Mouse (Mus musculus) adrenal gland, postnatal 25 days (tissue): ENCODE measurements around the gene Nlk. TPM values are rescaled to one million over a fixed set of nuclear protein-coding genes. Genes with fewer than 3 reads are reported as not detected.
A peak's percentile ranks its signal among the peaks of the same experiment; 100 is the strongest.

Experiments
- DNase-seq: peaks from one replicate; pipeline ENCODE4 v3.0.0; 2021; ENCODE audit warnings: mixed read lengths
- long read RNA-seq: library from polyadenylated mRNA; stranded (forward); transcript quantifications from one replicate; pipeline ENCODE4 v2.0.0, GENCODE M21; 2021
- total RNA-seq: library from RNA; stranded (reverse); gene quantifications from 2 replicates; pipeline ENCODE4 v1.2.3, GENCODE M21; 2021

The Nlk gene
- 66.5 and 93.9 TPM in 2 replicates for total RNA-seq
- long read RNA-seq, full-length matches to known transcripts, result 13 of 20 reads
- long read RNA-seq, partial matches to known transcripts, result 4 of 20 reads
- long read RNA-seq, other reads (novel, unspliced or antisense), result 3 of 20 reads

DNA sequence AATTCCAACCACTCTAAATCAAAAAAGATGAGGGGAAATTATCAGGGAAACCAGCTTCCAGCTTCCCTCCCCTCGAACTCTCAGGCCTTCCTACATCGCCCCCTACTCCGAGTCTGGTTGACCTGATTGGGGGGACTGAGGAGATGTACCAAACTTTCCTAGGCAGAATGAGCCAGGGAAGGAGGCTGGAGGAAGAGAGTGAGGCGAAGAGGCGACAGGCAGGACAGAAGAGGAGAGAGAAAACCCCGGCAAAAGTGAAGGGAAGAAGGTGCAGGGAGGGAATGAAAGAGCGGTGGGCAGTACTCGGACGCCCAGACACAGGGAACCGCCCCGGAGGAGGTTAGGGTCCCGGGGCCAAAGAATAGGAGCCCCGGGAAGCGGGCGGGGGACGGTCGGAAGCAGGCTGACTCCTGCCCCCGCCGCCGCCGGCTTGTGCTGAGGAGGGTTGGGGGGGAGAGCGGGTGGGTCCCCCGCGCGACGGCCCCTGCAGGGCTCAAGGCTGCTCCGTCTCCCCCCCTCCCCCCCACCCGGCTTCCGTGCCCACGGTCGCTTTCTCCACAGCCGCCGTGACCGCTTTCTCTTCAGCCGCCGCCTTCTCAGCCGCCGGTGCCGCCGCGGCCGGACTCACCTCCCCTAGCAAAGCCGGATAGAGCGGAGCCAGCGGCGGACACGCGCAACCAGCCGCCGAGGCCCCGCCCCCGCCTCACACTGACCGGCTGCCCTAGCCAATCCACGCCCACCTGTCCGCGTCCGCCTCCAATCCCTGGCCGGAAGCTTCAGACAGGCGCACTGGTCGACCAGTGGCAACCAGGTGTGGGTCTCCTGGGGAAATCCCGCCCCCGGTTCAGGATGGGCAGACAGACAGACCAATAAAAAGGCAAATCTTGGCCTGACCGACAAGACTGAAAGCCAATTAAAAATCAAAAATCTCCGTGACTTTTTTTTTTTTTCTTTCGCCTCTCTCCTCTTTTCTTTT lies at the start of gene Nlk:
Nlk (minus strand) TSS at position 597 of the 976 bp plus-strand sequence.
- peak; percentile 99 for DNase-seq

DNA sequence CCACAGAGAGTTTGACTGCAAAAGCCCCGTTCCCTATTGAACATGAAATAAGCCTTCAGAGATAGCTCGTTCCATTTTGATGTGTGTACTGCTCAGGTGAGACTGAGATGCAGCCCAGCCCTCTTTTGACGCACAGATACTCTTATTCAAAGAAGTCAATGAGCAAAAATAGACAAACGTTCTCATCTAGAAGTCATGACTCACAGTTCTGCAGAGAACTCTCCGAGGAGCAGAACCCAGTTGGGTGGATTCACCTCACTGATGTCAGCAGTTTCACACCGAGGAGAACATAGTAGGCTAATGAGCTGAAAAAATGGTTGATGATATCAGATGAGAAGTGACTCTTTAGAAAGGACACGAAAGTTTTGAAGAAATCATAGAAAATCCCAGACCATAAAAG lies 49.1 kb upstream of the Nlk start:
- no peak for DNase-seq

- DNase-seq, result peak; percentile 31
These were observed 48.3 kb upstream of the Nlk start for GRCm38 (mm10) chr11:78745475-78745874.

GRCm38 (mm10) chr11:78742461-78742860 lies 45.3 kb upstream of the Nlk start:
- no peak for DNase-seq

DNA sequence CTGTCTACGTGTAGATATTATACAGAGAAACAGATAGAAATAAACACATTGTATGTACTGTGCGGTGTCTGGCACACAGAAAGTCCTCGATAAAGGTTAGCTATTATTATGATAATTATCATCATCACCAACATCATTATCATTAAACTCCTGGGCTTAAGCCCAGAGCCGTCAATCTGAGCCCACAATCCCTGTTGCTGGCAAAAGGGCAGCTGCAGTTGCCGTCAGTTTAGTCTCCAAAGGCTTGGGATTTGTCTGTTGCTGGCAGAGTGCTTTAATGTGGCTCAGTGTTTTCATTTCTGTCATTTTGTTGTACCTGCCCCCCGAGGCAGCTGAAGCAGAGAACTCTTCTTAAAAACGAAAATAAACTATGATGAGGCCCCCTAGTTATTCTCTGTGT lies 44.8 kb upstream of the Nlk start:
- DNase-seq, result no peak

DNA sequence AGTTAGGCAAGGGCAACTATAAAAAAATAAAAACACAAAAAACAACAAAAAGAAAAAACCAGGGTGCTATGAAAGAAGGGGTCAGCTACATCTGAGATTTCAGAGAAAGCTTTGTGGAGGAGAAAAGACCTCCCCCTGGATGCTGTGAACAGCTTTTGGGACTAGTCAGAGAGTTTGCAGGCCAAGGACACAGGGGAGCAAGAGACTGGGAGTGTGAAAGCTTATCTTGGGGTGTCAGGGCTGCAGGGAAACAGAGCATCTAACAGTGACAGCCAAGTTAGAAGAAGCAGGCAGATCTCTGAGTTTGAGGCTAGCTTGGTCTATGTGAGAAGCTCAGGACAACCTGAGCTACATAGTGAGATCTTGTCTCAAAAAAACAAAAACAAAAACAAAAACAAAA lies 42.2 kb upstream of the Nlk start:
- DNase-seq, result no peak

DNA sequence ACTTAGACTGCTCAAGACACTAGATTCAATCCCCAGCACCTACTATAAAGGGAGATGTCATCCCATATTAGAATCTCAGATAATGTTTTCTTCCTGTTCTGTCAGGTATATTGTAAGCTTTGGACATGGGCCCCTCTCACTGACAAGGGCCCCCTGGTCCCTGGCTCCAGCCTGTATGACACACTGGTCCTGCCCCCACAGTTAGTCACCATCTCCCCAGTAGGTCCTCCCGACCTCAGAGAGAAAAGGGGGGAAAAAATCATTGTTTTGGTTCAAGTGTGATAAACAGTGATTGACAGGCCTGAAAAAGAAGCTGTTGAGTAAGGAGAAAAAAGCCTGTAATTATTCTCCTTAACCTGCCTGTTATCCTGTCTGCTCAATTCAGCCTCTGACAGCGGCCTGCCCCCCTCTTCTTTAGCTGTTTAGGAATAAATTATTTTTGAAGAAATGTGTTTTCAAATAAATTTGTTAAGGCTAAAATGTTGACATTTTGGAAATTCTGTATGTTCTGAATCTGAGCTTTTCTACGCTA lies 39.8 kb upstream of the Nlk start:
- no peak for DNase-seq

DNA sequence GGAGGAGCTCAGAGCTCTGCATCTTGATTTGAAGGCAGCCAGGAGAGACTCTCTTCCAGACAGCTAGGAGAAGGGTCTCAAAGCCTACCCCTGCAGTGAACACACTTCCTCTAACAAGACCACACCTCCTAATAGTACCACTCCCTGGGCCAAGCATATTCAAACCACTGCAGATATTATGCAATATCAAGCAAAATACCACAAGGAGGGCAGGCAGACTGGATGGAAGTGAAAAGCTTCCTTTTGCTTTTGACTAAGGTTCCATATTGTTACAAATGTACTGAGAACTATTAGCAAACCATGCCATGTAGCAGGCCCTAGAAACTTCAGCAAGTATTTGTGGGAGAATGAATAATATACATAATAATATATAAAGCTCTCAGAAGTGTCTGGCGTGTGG lies 38.0 kb upstream of the Nlk start:
- DNase-seq, result no peak

GRCm38 (mm10) chr11:78732619-78733018 lies 35.4 kb upstream of the Nlk start:
- DNase-seq, result no peak

GRCm38 (mm10) chr11:78730902-78731301 lies 33.7 kb upstream of the Nlk start:
- no peak for DNase-seq

DNA sequence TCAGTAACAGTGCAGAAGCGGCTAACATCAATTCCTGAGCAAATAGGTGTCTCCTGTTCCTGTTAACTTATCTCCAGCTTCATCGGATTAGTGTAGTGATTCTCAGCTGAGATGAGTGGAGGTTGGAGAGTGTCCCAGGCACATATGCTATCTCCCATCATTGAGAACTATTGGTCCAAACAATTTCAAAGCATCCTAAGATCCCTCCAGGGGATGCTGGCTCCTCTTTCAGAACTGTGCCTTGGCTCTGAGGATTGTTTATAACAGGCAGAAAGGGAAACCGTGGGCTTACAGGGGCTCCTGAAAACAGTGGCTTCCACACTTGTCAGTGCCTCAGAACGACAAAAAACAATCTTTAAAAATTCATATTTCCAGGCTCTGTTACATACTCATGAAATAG lies 30.9 kb upstream of the Nlk start:
- no peak for DNase-seq

GRCm38 (mm10) chr11:78726366-78726765 lies 29.2 kb upstream of the Nlk start:
- DNase-seq, result no peak

DNA sequence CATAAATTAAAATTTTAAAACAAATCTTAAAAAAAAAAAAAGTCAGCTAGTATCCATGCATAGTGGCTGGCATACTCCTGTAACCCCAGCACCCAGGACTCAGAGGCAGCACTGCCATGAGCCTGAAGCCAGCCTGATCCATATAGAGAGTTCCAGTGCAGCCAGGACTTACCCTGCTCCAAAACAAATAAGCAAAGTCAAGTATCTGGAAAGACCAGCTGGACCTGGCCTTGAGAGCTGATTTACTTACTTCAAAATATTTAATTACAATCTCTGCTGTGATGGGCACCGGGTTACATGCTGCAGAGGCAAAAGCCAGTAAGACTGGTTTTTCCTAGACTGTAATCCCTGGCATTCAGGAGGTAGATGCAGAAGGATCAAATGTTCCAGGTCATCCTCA lies 27.6 kb upstream of the Nlk start:
- no peak for DNase-seq

GRCm38 (mm10) chr11:78721419-78721818 lies 24.2 kb upstream of the Nlk start:
- no peak for DNase-seq

DNA sequence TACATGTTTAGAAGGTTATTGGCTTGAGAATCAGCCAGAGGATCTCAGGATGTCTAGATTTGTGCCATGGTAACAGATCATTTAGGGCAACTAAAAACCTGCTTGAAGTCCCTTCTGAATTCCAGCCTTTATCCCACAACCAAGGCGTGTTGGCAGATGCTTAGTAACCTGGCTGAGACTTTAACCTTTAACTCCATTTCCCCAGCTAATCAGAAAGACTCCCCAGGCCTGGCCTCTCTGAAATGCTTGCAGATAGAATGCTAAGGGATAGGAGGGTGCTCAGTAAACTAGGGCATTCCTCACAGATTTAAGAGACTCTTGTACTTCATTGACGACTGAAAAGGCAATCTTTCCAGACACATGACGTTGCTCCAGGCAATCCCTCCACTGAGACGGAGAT lies 20.5 kb upstream of the Nlk start:
- no peak for DNase-seq

DNA sequence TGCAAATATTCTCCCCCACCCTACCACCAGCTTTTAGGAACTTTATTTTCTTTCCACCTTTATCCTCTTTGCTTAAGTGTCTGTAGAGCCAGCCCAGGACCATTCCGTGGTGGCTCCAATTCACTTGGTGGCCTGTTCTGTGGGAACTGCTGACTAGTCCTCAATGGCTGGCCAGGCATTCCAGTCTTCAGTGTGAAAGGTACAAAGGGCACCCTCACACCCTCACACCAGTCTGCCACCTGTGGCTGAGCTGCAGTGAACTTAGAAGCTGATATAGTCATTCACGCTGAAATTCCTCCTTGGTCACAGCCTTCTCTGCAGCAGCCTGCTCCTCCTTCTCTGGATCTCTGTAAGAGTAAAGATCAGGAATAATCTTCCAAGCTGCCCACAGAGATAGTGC lies 11.5 kb upstream of the Nlk start:
- no peak for DNase-seq

GRCm38 (mm10) chr11:78706026-78706425 lies 8.9 kb upstream of the Nlk start:
- DNase-seq, result no peak

DNA sequence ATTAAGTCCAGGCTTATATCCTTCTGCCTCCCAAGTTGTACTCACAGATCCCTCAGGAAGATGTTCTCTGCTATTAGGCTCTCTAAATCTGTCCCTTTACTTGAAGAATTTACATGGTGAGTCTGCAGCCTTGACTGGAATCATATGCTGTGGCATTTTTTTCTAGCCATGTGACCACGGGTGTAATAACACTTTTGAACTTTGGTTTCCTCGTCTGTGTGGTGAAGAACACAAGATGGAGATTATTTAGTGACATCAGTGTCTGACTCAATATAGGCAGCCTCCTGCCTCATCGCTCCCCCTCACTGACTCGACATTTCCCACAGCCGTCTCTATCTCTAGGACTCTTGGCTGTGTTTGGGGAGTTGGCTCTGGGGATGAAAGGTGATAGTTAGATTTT lies 5.9 kb upstream of the Nlk start:
- no peak for DNase-seq

DNA sequence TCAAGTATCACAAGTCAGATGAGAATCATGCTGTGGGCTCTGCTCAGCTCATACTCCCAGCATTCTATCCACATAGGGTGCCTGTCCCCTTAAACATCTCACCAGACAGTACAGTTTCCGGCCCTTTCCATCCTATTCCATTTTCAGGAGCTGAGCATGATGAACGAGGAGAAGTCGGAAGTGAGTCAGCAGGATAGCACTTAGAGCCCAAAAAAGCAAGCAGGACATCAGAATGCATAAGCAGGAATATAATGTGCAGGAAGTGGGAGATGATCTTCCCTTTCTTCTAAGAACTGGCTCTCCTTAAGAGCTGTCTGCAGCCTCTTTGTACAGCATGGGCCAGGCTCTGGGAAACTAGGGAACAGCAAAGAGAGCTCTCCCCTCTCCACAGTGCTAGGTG lies 5.1 kb upstream of the Nlk start:
- no peak for DNase-seq

DNA sequence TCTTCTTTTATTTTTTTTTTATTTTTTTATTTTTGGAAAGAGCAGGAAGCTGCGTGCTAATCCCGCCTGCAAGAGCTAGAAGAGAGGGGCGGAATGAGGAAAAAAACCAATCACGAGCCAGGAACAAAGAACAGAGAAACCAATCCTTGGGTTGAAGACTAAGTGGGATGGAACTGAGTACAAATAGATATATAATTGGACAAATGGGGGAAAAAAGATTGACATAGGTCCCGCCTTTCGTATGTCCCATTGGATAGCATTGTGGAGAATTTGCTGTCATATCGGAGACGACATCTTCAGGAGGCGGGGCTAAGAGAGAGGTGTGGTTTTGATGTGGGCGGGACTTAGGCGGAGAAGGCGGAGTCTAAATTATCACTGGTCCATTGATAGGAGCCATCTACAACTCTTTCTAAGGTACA lies 589 bp upstream of the Nlk start:
- peak; percentile 78 for DNase-seq

GRCm38 (mm10) chr11:78694249-78694648 lies 2.9 kb downstream of the Nlk start:
- DNase-seq, result no peak

GRCm38 (mm10) chr11:78693307-78693706 lies 3.9 kb downstream of the Nlk start:
- DNase-seq, result no peak

DNA sequence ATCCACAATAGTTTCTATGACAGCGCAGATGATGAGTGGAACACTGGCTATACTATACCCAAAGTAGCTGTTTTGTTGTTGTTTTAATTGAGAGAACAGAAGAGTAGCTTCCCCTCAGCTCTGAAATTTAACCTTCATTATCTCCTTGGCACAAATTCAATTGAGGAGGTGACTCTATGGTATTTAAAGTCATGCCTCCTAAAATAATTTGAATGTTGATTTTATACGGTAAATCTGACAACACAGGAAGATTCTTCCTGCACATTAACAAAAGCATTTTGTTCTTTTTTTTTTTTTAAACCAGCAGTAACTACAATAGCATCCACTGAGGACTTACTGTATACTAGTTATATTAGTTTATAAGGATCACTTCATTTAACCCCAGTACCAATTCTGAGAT lies 6.0 kb downstream of the Nlk start:
- no peak for DNase-seq

GRCm38 (mm10) chr11:78690547-78690946 lies 6.6 kb downstream of the Nlk start:
- DNase-seq, result no peak
